Mouse (Mus musculus): Measurements from ENCODE around the gene Zc3h4.
"Not testable (repeated sequence)": the region's sequence is repeated elsewhere in the genome, so short reads cannot be mapped to it uniquely, and the experiment has no call there.

Gene Zc3h4

GRCm38 (mm10) chr7:16400689-16401611, at the start of gene Zc3h4:
Gene Zc3h4, plus strand, starts transcription at chr7:16400910.
- DNase-seq (ENCODE audit: low read depth, low spot score) = peak; percentile 93

GRCm38 (mm10) chr7:16355854-16356594, 44.7 kb upstream of the Zc3h4 start:
- DNase-seq (ENCODE audit: low read depth, low spot score) = no peak

GRCm38 (mm10) chr7:16357602-16358001, 43.1 kb upstream of the Zc3h4 start:
- DNase-seq (ENCODE audit: low read depth, low spot score) = no peak

GRCm38 (mm10) chr7:16364319-16364718, 36.4 kb upstream of the Zc3h4 start:
- DNase-seq (ENCODE audit: low read depth, low spot score) = peak; percentile 89

GRCm38 (mm10) chr7:16364901-16365500, 35.7 kb upstream of the Zc3h4 start:
- no peak for DNase-seq (ENCODE audit: low read depth, low spot score)

GRCm38 (mm10) chr7:16366133-16366646, 34.5 kb upstream of the Zc3h4 start:
- peak; percentile 63 for DNase-seq (ENCODE audit: low read depth, low spot score)

- no peak for DNase-seq (ENCODE audit: low read depth, low spot score)
Observed at GRCm38 (mm10) chr7:16366669-16367068, 34.0 kb upstream of the Zc3h4 start.

- DNase-seq (ENCODE audit: low read depth, low spot score) = no peak
Observed at GRCm38 (mm10) chr7:16368835-16369234, 31.9 kb upstream of the Zc3h4 start.

- DNase-seq (ENCODE audit: low read depth, low spot score) = no peak
Observed at GRCm38 (mm10) chr7:16370596-16370995, 30.1 kb upstream of the Zc3h4 start.

- DNase-seq (ENCODE audit: low read depth, low spot score) = peak; percentile 68
Observed at GRCm38 (mm10) chr7:16373719-16374118, 27.0 kb upstream of the Zc3h4 start.

GRCm38 (mm10) chr7:16374989-16375388, 25.7 kb upstream of the Zc3h4 start:
- no peak for DNase-seq (ENCODE audit: low read depth, low spot score)

GRCm38 (mm10) chr7:16376505-16376904, 24.2 kb upstream of the Zc3h4 start:
- DNase-seq (ENCODE audit: low read depth, low spot score) = peak; percentile 73

GRCm38 (mm10) chr7:16387160-16388041, 13.3 kb upstream of the Zc3h4 start, which contains the start of gene Sae1:
Gene Sae1, minus strand, starts transcription at chr7:16387806.
- DNase-seq (ENCODE audit: low read depth, low spot score) = peak; percentile 96

GRCm38 (mm10) chr7:16389942-16390341, 10.8 kb upstream of the Zc3h4 start:
- DNase-seq (ENCODE audit: low read depth, low spot score) = not testable (repeated sequence)

- no peak for DNase-seq (ENCODE audit: low read depth, low spot score)
Observed at GRCm38 (mm10) chr7:16392923-16393322, 7.8 kb upstream of the Zc3h4 start.

- DNase-seq (ENCODE audit: low read depth, low spot score) = peak; percentile 61
Observed at GRCm38 (mm10) chr7:16395944-16396343, 4.8 kb upstream of the Zc3h4 start.

GRCm38 (mm10) chr7:16397465-16397864, 3.2 kb upstream of the Zc3h4 start:
- DNase-seq (ENCODE audit: low read depth, low spot score) = no peak

- peak; percentile 40 for DNase-seq (ENCODE audit: low read depth, low spot score)
Observed at GRCm38 (mm10) chr7:16398387-16399050, 2.2 kb upstream of the Zc3h4 start.

- peak; percentile 92 for DNase-seq (ENCODE audit: low read depth, low spot score)
Observed at GRCm38 (mm10) chr7:16399098-16399819, 1.5 kb upstream of the Zc3h4 start.

Measured in CD4-positive helper T cell, adult 2 months (primary cell).